Mouse (Mus musculus) megakaryocyte progenitor cell, adult 5-6 weeks (primary cell): Measurements from ENCODE around the gene Tut4. TPM values are rescaled to one million over a fixed set of nuclear protein-coding genes. Genes with fewer than 3 reads are reported as not detected.

Experiments used
- ATAC-seq: replicated peaks from 2 replicates; pipeline ENCODE4 v1.8.0; 2016; ENCODE audit warnings: mild to moderate bottlenecking, moderate TSS enrichment, inconsistent platforms; ENCODE audit not compliant: poor library complexity
- total RNA-seq, 2 experiments: library from RNA; stranded (forward) in 1 of 2; stranded (reverse) in 1 of 2; fragments of 157-497, 149-512 nt in 1 of 2; fragments of 200-1000 nt in 1 of 2; gene quantifications; 2 replicates each; pipeline versions ENCODE4 v1.2.3 to v1.2.4; 2015 to 2017

Gene Tut4
- total RNA-seq, 2 experiments from 2014 or later, result 29.4 to 88.5 TPM

- ATAC-seq, result no peak
Measured at GRCm38 (mm10) chr4:108484230-108484629, 25.0 kb downstream of the Tut4 start.

GRCm38 (mm10) chr4:108503023-108503422 is 43.8 kb downstream of the Tut4 start:
- no peak for ATAC-seq

GRCm38 (mm10) chr4:108539701-108540100 is 80.5 kb downstream of the Tut4 start:
- no peak for ATAC-seq

- ATAC-seq, result no peak
Measured at GRCm38 (mm10) chr4:108565026-108565425, 105.8 kb downstream of the Tut4 start.

DNA sequence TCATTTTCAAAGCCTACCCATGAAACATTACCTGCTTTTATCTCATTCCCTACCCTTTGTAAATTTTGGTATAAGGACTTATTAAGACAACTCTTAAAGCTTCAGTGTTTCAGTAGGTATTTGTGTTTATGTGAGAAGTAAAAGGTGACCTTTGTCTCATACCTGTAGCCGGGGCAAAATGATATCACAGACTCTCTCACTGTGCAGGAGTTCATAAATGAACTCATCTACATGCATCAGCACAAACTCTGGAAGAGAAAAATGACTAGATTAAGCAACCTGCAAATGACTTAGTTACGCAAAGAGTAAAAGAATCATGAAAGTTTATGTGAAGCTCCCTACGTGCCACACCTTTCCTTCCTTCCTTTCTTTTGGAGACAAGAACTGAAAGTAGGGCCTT is 113.4 kb downstream of the Tut4 start:
- ATAC-seq, result no peak

GRCm38 (mm10) chr4:108578840-108579742 is 119.9 kb downstream of the Tut4 start, which contains the start of the genes Prpf38a and Orc1:
Gene Prpf38a, minus strand, starts transcription at chr4:108579336.
Gene Orc1, plus strand, starts transcription at chr4:108579423.
- ATAC-seq, result peak; percentile 95

- no peak for ATAC-seq
Measured at GRCm38 (mm10) chr4:108579743-108580411, 120.7 kb downstream of the Tut4 start.

DNA sequence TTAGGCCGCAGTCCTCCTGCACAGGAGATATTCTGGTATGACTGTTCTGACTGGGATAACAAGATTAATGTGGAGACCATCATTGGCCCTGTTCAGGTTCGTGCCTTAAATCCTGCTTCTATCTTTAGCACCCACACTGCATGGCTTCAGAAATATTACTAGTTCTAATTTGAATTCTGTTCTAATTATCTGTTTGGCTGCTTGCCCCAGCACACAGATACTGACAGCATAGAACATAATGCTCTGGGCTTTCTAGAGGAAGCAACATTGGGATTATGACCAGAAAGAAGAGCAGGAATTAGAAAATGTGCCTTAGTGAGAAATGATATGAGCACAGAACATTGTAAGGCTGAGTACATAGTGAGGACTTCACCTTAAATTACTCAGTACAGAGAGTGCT is 134.2 kb downstream of the Tut4 start:
- ATAC-seq, result no peak

- no peak for ATAC-seq
Measured at GRCm38 (mm10) chr4:108595785-108596184, 136.6 kb downstream of the Tut4 start.

DNA sequence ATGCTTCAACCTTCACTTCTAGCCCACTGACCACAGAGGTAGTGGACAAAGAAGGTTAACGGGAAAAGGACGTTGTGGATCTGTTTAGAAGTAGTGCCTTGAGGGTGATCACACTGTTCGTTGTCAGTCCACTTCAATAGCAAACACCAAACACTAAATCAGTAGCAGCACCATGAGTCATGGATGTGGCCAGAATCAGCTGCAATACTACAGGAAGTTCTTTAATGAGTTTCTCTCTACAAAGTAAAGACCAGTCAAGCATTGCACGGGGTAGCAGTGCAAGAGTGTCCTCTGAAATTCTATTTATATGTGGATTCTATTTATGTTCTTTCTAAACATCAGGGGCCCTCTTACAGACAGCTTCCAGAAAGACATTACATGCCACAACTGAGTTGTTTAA is 139.1 kb downstream of the Tut4 start:
- no peak for ATAC-seq

DNA sequence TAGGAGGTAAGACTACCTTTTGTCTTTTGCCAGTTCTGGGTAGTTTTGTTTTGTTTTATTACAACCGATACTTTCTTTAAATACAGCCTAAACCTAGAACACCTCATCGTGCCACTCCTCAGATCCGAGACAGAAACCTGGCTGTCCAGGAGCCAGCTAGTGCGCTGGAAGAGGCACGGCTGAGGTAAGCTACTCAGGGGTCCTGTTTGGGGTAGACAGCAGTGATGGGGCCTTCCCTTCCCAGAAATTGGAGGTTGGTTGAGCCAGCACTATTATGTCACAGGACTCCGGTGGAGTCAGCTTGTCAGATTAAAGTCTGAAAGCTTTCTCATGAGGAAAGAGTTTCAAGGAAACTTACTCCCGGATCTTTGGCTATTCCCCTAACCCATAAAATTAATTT is 142.6 kb downstream of the Tut4 start:
- no peak for ATAC-seq

- no peak for ATAC-seq
Measured at GRCm38 (mm10) chr4:108608651-108609050, 149.4 kb downstream of the Tut4 start.

Other genes with a start within 250 kb of the Tut4 start
- not detected in 2 replicates for gene Zyg11a, start 241.4 kb upstream of the Tut4 start, total RNA-seq (2015)
- gene Zyg11a, start 241.4 kb upstream of the Tut4 start, total RNA-seq (2017), result not detected in 2 replicates
- gene Zyg11b, start 158.3 kb upstream of the Tut4 start, total RNA-seq (2015), result 14.7 and 18.4 TPM in 2 replicates
- gene Zyg11b, start 158.3 kb upstream of the Tut4 start, total RNA-seq (2017), result 19.2 and 21.5 TPM in 2 replicates
- gene Coa7, start 131.3 kb upstream of the Tut4 start, total RNA-seq (2015), result 14.5 and 19.2 TPM in 2 replicates
- gene Coa7, start 131.3 kb upstream of the Tut4 start, total RNA-seq (2017), result 6.4 and 11.8 TPM in 2 replicates
- not detected in 2 replicates for gene Shisal2a, start 76.1 kb upstream of the Tut4 start, total RNA-seq (2015)
- gene Shisal2a, start 76.1 kb upstream of the Tut4 start, total RNA-seq (2017), result not detected in 2 replicates
- gene Gpx7, start 52.5 kb upstream of the Tut4 start, total RNA-seq (2015), result 0.46 and 0.79 TPM in 2 replicates
- gene Gpx7, start 52.5 kb upstream of the Tut4 start, total RNA-seq (2017), result 0.50 and 0.95 TPM in 2 replicates
- gene Prpf38a, start 119.9 kb downstream of the Tut4 start, total RNA-seq (2015), result 69.1 and 69.9 TPM in 2 replicates
- gene Prpf38a, start 119.9 kb downstream of the Tut4 start, total RNA-seq (2017), result 133 and 134 TPM in 2 replicates
- 13.6 and 16.4 TPM in 2 replicates for gene Orc1, start 120.0 kb downstream of the Tut4 start, total RNA-seq (2015)
- gene Orc1, start 120.0 kb downstream of the Tut4 start, total RNA-seq (2017), result 10.5 and 12.2 TPM in 2 replicates
- gene Cc2d1b, start 160.5 kb downstream of the Tut4 start, total RNA-seq (2015), result 16.8 and 18.6 TPM in 2 replicates
- 28.3 and 44.0 TPM in 2 replicates for gene Cc2d1b, start 160.5 kb downstream of the Tut4 start, total RNA-seq (2017)